Mouse (Mus musculus): Measurements from ENCODE around the gene Bcl2l11.

DNA sequence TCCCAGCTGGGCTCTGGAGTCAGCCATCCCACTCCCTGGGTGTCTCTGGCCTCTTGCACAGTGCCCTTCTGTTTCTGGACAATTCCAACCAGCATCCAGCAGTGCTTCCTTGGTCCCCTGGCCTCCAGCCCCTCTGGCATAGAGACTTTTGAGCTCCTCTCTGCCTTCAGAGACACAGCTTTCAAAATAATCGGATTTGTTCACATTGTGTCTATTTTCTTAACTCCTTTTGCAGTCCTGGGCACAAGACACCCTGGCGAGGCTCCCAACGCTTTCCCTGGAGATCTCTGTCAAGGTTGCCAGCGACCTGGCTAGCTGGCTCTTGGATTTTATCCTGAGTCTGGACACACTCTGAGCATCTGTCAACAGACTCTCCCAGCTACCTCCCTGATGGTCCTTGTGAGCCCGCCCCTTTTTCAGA, 51.4 kb downstream of the Bcl2l11 start:
- TF ChIP-seq CTCF (IDR thresholded peaks at IDR 0.05; ENCODE audit: borderline replicate concordance, control insufficient read depth, extremely low read depth, insufficient read depth, low read length, poor library complexity) (no peak), POLR2A (IDR thresholded peaks at IDR 0.05; ENCODE audit: control insufficient read depth, extremely low read depth, insufficient read depth, low read length, poor library complexity) (no peak)

Data from thymus, adult 2 months (tissue).